Mouse (Mus musculus) liver, adult 2 months (tissue): ENCODE measurements around the gene Samd13.

Source experiments
- CTCF ChIP-seq: fragments of 200-500 bp; IDR thresholded peaks from 2 replicates; pipeline ENCODE4 v1.5.1; 2011; ENCODE audit warnings: low read depth, low read length, control low read depth
- POLR2A ChIP-seq: fragments of 200-500 bp; IDR thresholded peaks from 2 replicates; pipeline ENCODE4 v1.6.1; 2011; ENCODE audit warnings: low read length, control low read depth; ENCODE audit not compliant: insufficient read depth; ENCODE audit errors: extremely low read depth

DNA sequence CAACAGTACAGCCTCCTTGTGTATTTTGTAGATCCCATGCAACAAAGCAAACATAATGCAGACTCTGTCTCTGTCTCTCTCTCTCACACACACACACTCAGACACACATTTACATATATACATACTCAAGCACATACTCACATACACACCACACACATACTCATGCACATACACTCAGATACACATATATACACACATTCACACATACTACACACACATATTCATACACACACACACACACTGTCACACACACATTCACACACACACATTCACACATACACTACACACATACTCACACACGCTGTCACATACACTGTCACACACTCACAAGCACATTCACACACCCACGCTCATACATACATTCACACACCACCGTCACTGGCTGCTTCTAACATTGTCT is 82.9 kb downstream of the Samd13 start:
- TF ChIP-seq CTCF, result no peak
- no peak for TF ChIP-seq POLR2A
